Mouse (Mus musculus) olfactory bulb, adult 2 months (tissue): ENCODE data around the gene Pcsk2.

ENCODE experiments used
- CTCF ChIP-seq: fragments of 200-500 bp; IDR thresholded peaks from 2 replicates; pipeline ENCODE4 v1.5.1; 2012; ENCODE audit warnings: low read depth, mild to moderate bottlenecking, low read length, moderate library complexity; ENCODE audit not compliant: insufficient read depth
- POLR2A ChIP-seq: fragments of 200-500 bp; IDR thresholded peaks from 2 replicates; pipeline ENCODE4 v1.6.1; 2012; ENCODE audit warnings: mild to moderate bottlenecking, low read depth, low read length, moderate library complexity; ENCODE audit not compliant: insufficient read depth

- no peak for TF ChIP-seq CTCF
- no peak for TF ChIP-seq POLR2A
Measured at GRCm38 (mm10) chr2:143840895-143841294, 294.9 kb downstream of the Pcsk2 start.
